Mouse (Mus musculus) hindbrain, embryonic 16.5 days (tissue): ENCODE measurements at regions not wholly inside any gene's neighbourhood (a gene's known extent, or its start where the extent isn't known, plus 50 kb on each side); places are given as distances from the start of the nearest gene placed in this dataset.

ENCODE experiments used
- ATAC-seq: fragments of 200-750 bp; cut with Nextera tagmentation; 2 replicates; pipeline ENCODE4 v1.8.0; 2017; ENCODE audit warnings: moderate TSS enrichment, moderate library complexity
- H3K27ac ChIP-seq: fragments of 300-500 bp; sonication (generic); 2 replicates; pipeline ENCODE4 v1.5.1; 2014; ENCODE audit warnings: low read depth, mild to moderate bottlenecking, control low read depth, low read length, moderate library complexity
- H3K27me3 ChIP-seq: fragments of 300-500 bp; sonication (generic); replicated peaks from 2 replicates; pipeline ENCODE4 v1.6.1; 2014; ENCODE audit warnings: low read length; ENCODE audit not compliant: control insufficient read depth, insufficient read depth
- H3K36me3 ChIP-seq: fragments of 300-500 bp; sonication (generic); 2 replicates; pipeline ENCODE4 v1.6.1; 2014; ENCODE audit warnings: mild to moderate bottlenecking, low read length, moderate library complexity, mixed read lengths; ENCODE audit not compliant: control insufficient read depth, insufficient read depth
- H3K4me1 ChIP-seq: fragments of 300-500 bp; sonication (generic); 2 replicates; pipeline ENCODE4 v1.6.1; 2014; ENCODE audit warnings: low read depth, low read length; ENCODE audit not compliant: control insufficient read depth, insufficient read depth
- H3K4me2 ChIP-seq: fragments of 300-500 bp; sonication (generic); 2 replicates; pipeline ENCODE4 v1.6.1; 2014; ENCODE audit warnings: mild to moderate bottlenecking, low read length, control low read depth, moderate library complexity
- H3K4me3 ChIP-seq: fragments of 300-500 bp; sonication (generic); 2 replicates; pipeline ENCODE4 v1.5.1; 2014; ENCODE audit warnings: mild to moderate bottlenecking, low read length, control low read depth, moderate library complexity
- H3K9ac ChIP-seq: fragments of 300-500 bp; sonication (generic); 2 replicates; pipeline ENCODE4 v1.6.1; 2014; ENCODE audit warnings: low read depth, mild to moderate bottlenecking, control low read depth, low read length, moderate library complexity
- H3K9me3 ChIP-seq: fragments of 300-500 bp; sonication (generic); 2 replicates; pipeline ENCODE4 v1.6.1; 2014; ENCODE audit warnings: mild to moderate bottlenecking, low read length, moderate library complexity; ENCODE audit not compliant: control insufficient read depth
- WGBS: fragments of 180-500 bp; shearing (Covaris S2); extraction: QIAGEN DNeasy Blood & Tissue Kit; methylation state at CpG from one replicate; pipeline ENCODE4 v1.1.7; 2014; 5-methylcytosine and 5-hydroxymethylcytosine counted together

- H3K27ac ChIP-seq = no peak overlapping the region
- no peak overlapping the region for H3K4me3 ChIP-seq
- no peak for ATAC-seq
- no peaks in the 10 kb centered on the region for H3K9me3 ChIP-seq
- 72% methylated on average over 7 of the region's 7 CpGs for WGBS
- H3K9ac ChIP-seq = no peak overlapping the region
- no peaks in the 10 kb centered on the region for H3K4me1 ChIP-seq
- no peaks in the 10 kb centered on the region for H3K36me3 ChIP-seq
- H3K4me2 ChIP-seq = no peak overlapping the region
- H3K27me3 ChIP-seq = no peaks in the 10 kb centered on the region
These were observed 160.8 kb downstream of the Katnal1 start for GRCm38 (mm10) chr5:148768346-148768745.

GRCm38 (mm10) chr5:148765993-148766392, 163.1 kb downstream of the Katnal1 start:
- no peaks in the 10 kb centered on the region for H3K36me3 ChIP-seq
- H3K27ac ChIP-seq = no peak overlapping the region
- H3K4me1 ChIP-seq = no peaks in the 10 kb centered on the region
- 97% methylated on average over 7 of the region's 7 CpGs for WGBS
- no peaks in the 10 kb centered on the region for H3K9me3 ChIP-seq
- no peak overlapping the region for H3K4me2 ChIP-seq
- H3K4me3 ChIP-seq = no peak overlapping the region
- H3K9ac ChIP-seq = no peak overlapping the region
- no peak for ATAC-seq
- no peaks in the 10 kb centered on the region for H3K27me3 ChIP-seq

GRCm38 (mm10) chr5:148760108-148760507, 169.0 kb downstream of the Katnal1 start:
- no peak overlapping the region for H3K9ac ChIP-seq
- no peaks in the 10 kb centered on the region for H3K27me3 ChIP-seq
- H3K36me3 ChIP-seq = no peaks in the 10 kb centered on the region
- WGBS = 52% methylated on average over 9 of the region's 9 CpGs
- no peak overlapping the region for H3K4me3 ChIP-seq
- no peak overlapping the region for H3K4me2 ChIP-seq
- ATAC-seq = no peak
- H3K27ac ChIP-seq = no peak overlapping the region
- no peaks in the 10 kb centered on the region for H3K4me1 ChIP-seq
- H3K9me3 ChIP-seq = no peaks in the 10 kb centered on the region

- Histone ChIP-seq H3K4me2 (no peak overlapping the region), H3K4me3 (no peak overlapping the region), H3K27ac (no peak overlapping the region), H3K9ac (no peak overlapping the region), H3K4me1 (no peaks in the 10 kb centered on the region), H3K27me3 (no peaks in the 10 kb centered on the region), H3K36me3 (no peaks in the 10 kb centered on the region), H3K9me3 (no peaks in the 10 kb centered on the region)
- ATAC-seq = no peak
- 75% methylated on average over 7 of the region's 7 CpGs for WGBS
These were observed 170.3 kb downstream of the Katnal1 start for GRCm38 (mm10) chr5:148758786-148759185.

- no peak overlapping the region for H3K27ac ChIP-seq
- no peaks in the 10 kb centered on the region for H3K27me3 ChIP-seq
- no peaks in the 10 kb centered on the region for H3K36me3 ChIP-seq
- no peak overlapping the region for H3K4me3 ChIP-seq
- no peaks in the 10 kb centered on the region for H3K9me3 ChIP-seq
- H3K4me1 ChIP-seq = no peaks in the 10 kb centered on the region
- WGBS = 82% methylated on average over 5 of the region's 5 CpGs
- H3K4me2 ChIP-seq = no peak overlapping the region
- H3K9ac ChIP-seq = no peak overlapping the region
- no peak for ATAC-seq
These were observed 171.4 kb downstream of the Katnal1 start for GRCm38 (mm10) chr5:148757715-148758114.

GRCm38 (mm10) chr5:148757236-148757635, 171.9 kb downstream of the Katnal1 start:
- H3K9ac ChIP-seq = no peak overlapping the region
- no peaks in the 10 kb centered on the region for H3K9me3 ChIP-seq
- WGBS = 55% methylated on average over 8 of the region's 8 CpGs
- no peak overlapping the region for H3K4me2 ChIP-seq
- ATAC-seq = peak; percentile 48; the same call in 1 of the 2 replicates
- H3K27ac ChIP-seq = no peak overlapping the region
- no peaks in the 10 kb centered on the region for H3K36me3 ChIP-seq
- H3K4me1 ChIP-seq = no peaks in the 10 kb centered on the region
- no peak overlapping the region for H3K4me3 ChIP-seq
- H3K27me3 ChIP-seq = no peaks in the 10 kb centered on the region

GRCm38 (mm10) chr5:148756246-148756930, 172.7 kb downstream of the Katnal1 start:
- no peaks in the 10 kb centered on the region for H3K4me1 ChIP-seq
- no peaks in the 10 kb centered on the region for H3K36me3 ChIP-seq
- WGBS = 88% methylated on average over 16 of the region's 16 CpGs
- no peak overlapping the region for H3K4me2 ChIP-seq
- no peaks in the 10 kb centered on the region for H3K27me3 ChIP-seq
- H3K9ac ChIP-seq = no peak overlapping the region
- no peak overlapping the region for H3K27ac ChIP-seq
- no peak for ATAC-seq
- H3K4me3 ChIP-seq = no peak overlapping the region
- H3K9me3 ChIP-seq = no peaks in the 10 kb centered on the region

- Histone ChIP-seq H3K27me3 (no peaks in the 10 kb centered on the region), H3K27ac (no peak overlapping the region), H3K4me2 (no peak overlapping the region), H3K4me3 (no peak overlapping the region), H3K9ac (no peak overlapping the region), H3K36me3 (no peaks in the 10 kb centered on the region), H3K4me1 (no peaks in the 10 kb centered on the region), H3K9me3 (no peaks in the 10 kb centered on the region)
- no peak for ATAC-seq
- WGBS = 91% methylated on average over 8 of the region's 8 CpGs
These were observed 173.3 kb downstream of the Katnal1 start for GRCm38 (mm10) chr5:148755807-148756206.

GRCm38 (mm10) chr5:148754896-148755295, 174.2 kb downstream of the Katnal1 start:
- no peak overlapping the region for H3K4me3 ChIP-seq
- WGBS = 56% methylated on average over 10 of the region's 10 CpGs
- no peaks in the 10 kb centered on the region for H3K36me3 ChIP-seq
- no peak overlapping the region for H3K27ac ChIP-seq
- H3K9ac ChIP-seq = no peak overlapping the region
- H3K9me3 ChIP-seq = no peaks in the 10 kb centered on the region
- no peak for ATAC-seq
- no peaks in the 10 kb centered on the region for H3K4me1 ChIP-seq
- H3K4me2 ChIP-seq = no peak overlapping the region
- H3K27me3 ChIP-seq = no peaks in the 10 kb centered on the region
